ENCODE assay signal across 10 mouse cellular contexts in the genomic region with DNA sequence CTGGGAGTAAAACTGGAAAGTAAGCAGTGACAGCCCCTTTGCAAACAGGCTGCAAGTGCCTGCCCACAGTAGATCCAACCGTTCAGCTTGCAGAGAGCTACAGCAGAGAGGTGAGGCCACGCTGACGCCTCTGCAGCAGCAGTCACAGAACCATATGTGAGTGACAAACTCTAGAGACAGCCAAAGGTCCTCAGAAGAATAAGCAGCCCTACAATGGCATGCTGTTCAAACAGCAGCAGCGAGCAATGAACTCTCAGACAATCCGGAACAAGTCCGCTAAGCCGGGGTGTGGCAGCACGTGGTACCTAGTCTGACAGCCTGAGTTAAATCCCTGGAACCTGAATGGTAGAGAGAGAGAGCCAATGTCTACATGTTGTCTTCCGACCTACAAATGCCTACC. TPM values are rescaled to one million over a fixed set of nuclear protein-coding genes. Genes with fewer than 3 reads are reported as not detected.
DNase-seq lines count a peak whose midpoint lies in the region; ATAC-seq lines count a peak whose summit lies in the region.
"Had no signal": no experiment of that assay in that cellular context is flagged by ENCODE, and none has a peak within 500 bp of the region (broad histone marks: within the 10 kb centered on the region; RNA-seq: fewer than 3 reads in every experiment).

No protein-coding gene starts in this region.

- no peak for ATAC-seq in erythroblast, adult 5-6 weeks (replicated peaks; ENCODE audit: low FRiP score, poor library complexity, severe bottlenecking)
- no peak for ATAC-seq in limb, embryonic 13.5 days (ENCODE audit: low FRiP score, low read depth)
- no peak for ATAC-seq in embryonic facial prominence, embryonic 12.5 days (ENCODE audit: insufficient number of reproducible peaks, insufficient read depth, low FRiP score, low TSS enrichment)
- ATAC-seq in liver, embryonic 15.5 days (ENCODE audit: insufficient read depth), result no peak

- 81% methylated on average over 9 of the region's 9 CpGs for WGBS in limb, embryonic 13.5 days
- WGBS in limb, embryonic 10.5 days, result 84% methylated on average over 9 of the region's 9 CpGs
- 83% methylated on average over 9 of the region's 9 CpGs for WGBS in embryonic facial prominence, embryonic 12.5 days
- 58% methylated on average over 9 of the region's 9 CpGs for WGBS in liver, embryonic 15.5 days (ENCODE audit: insufficient replicate concordance)

- H3K27me3 ChIP-seq in erythroblast, embryonic 14.5 days (ENCODE audit: control insufficient read depth), result no peaks in the 10 kb centered on the region
- H3K27me3 ChIP-seq in limb, embryonic 13.5 days, result no peaks in the 10 kb centered on the region
- no peaks in the 10 kb centered on the region for H3K27me3 ChIP-seq in limb, embryonic 10.5 days (ENCODE audit: low read depth, poor library complexity, severe bottlenecking)
- no peaks in the 10 kb centered on the region for H3K27me3 ChIP-seq in embryonic facial prominence, embryonic 12.5 days
- H3K27me3 ChIP-seq in liver, embryonic 15.5 days, result no peaks in the 10 kb centered on the region

- H3K27ac ChIP-seq in limb, embryonic 13.5 days, result no peak overlapping the region
- no peak overlapping the region for H3K27ac ChIP-seq in limb, embryonic 10.5 days
- H3K27ac ChIP-seq in embryonic facial prominence, embryonic 12.5 days, result no peak overlapping the region
- H3K27ac ChIP-seq in liver, embryonic 15.5 days (replicated peaks), result no peak overlapping the region

- H3K4me3 ChIP-seq in erythroblast, embryonic 14.5 days (replicated peaks), result peak overlapping the region; percentile 12
- no peak overlapping the region for H3K4me3 ChIP-seq in limb, embryonic 13.5 days
- H3K4me3 ChIP-seq in limb, embryonic 10.5 days, result no peak overlapping the region
- no peak overlapping the region for H3K4me3 ChIP-seq in embryonic facial prominence, embryonic 12.5 days
- H3K4me3 ChIP-seq in liver, embryonic 15.5 days (replicated peaks), result 0 out of 2 replicates have a peak overlapping the region, but pooled peaks have one; percentile 0

- peak overlapping the region; percentile 16; the same call in 1 of the 2 replicates for H3K4me2 ChIP-seq in limb, embryonic 13.5 days (replicated peaks)
- H3K4me2 ChIP-seq in embryonic facial prominence, embryonic 12.5 days (replicated peaks), result 0 out of 2 replicates have a peak overlapping the region, but pooled peaks have one; percentile 7
- peak overlapping the region; percentile 85 for H3K4me2 ChIP-seq in liver, embryonic 15.5 days

- peaks cover 88% of the 10 kb centered on the region for H3K4me1 ChIP-seq in erythroblast, embryonic 14.5 days (ENCODE audit: control insufficient read depth)
- peaks cover 48% of the 10 kb centered on the region for H3K4me1 ChIP-seq in limb, embryonic 13.5 days
- H3K4me1 ChIP-seq in limb, embryonic 10.5 days, result peaks cover 46% of the 10 kb centered on the region
- peaks cover 36% of the 10 kb centered on the region for H3K4me1 ChIP-seq in embryonic facial prominence, embryonic 12.5 days
- H3K4me1 ChIP-seq in liver, embryonic 15.5 days (replicated peaks), result peaks cover 92% of the 10 kb centered on the region

- DNase-seq in limb, embryonic 10.5 days (ENCODE audit: low spot score), result no peak
- no peak for DNase-seq in cerebellum, adult 11 months
- no peak for DNase-seq in cerebellum, adult 9-11 months
- DNase-seq: cerebellum, adult 8-10 months; kidney, postnatal 4 days had no signal

- no peak overlapping the region; the same call in 1 of the 2 replicates for H3K9ac ChIP-seq in limb, embryonic 13.5 days
- no peak overlapping the region for H3K9ac ChIP-seq in embryonic facial prominence, embryonic 12.5 days
- H3K9ac ChIP-seq in liver, embryonic 15.5 days, result no peak overlapping the region

- H3K36me3 ChIP-seq in erythroblast, embryonic 14.5 days (ENCODE audit: control insufficient read depth), result peaks cover 33% of the 10 kb centered on the region
- H3K36me3 ChIP-seq in limb, embryonic 13.5 days, result no peaks in the 10 kb centered on the region
- peaks cover 11% of the 10 kb centered on the region; the same call in 1 of the 2 replicates for H3K36me3 ChIP-seq in limb, embryonic 10.5 days
- no peaks in the 10 kb centered on the region for H3K36me3 ChIP-seq in embryonic facial prominence, embryonic 12.5 days
- no peaks in the 10 kb centered on the region for H3K36me3 ChIP-seq in liver, embryonic 15.5 days (replicated peaks)

- no peaks in the 10 kb centered on the region for H3K9me3 ChIP-seq in erythroblast, embryonic 14.5 days (ENCODE audit: control insufficient read depth, low read length)
- H3K9me3 ChIP-seq in limb, embryonic 13.5 days, result no peaks in the 10 kb centered on the region
- no peaks in the 10 kb centered on the region for H3K9me3 ChIP-seq in limb, embryonic 10.5 days (replicated peaks)
- H3K9me3 ChIP-seq in embryonic facial prominence, embryonic 12.5 days, result no peaks in the 10 kb centered on the region
- no peaks in the 10 kb centered on the region for H3K9me3 ChIP-seq in liver, embryonic 15.5 days (replicated peaks)

RNA-seq across cellular contexts. Expression of a gene that starts 2.0 kb away (rescaled TPM):
- 1.5 and 2.0 TPM in 2 replicates for polyA plus RNA-seq in erythroblast, embryonic 14.5 days (2012)
- 8.3 and 8.6 TPM in 2 replicates for total RNA-seq in erythroblast, adult 5-6 weeks (2015; ENCODE audit: low replicate concordance)
- total RNA-seq in erythroblast, adult 5-6 weeks (2017; ENCODE audit: low replicate concordance), result 23.6 and 26.5 TPM in 2 replicates
- 25.6 and 25.8 TPM in 2 replicates for polyA plus RNA-seq in limb, embryonic 13.5 days (2015; fragmentation: Nextera tagmentation; extraction: Ambion mirVana)
- polyA plus RNA-seq in limb, embryonic 10.5 days (2016; fragmentation: Nextera tagmentation; extraction: Ambion mirVana), result 23.6 and 24.9 TPM in 2 replicates
- polyA plus RNA-seq in embryonic facial prominence, embryonic 12.5 days (2016; fragmentation: Nextera tagmentation; extraction: Ambion mirVana), result 23.4 and 24.0 TPM in 2 replicates
- polyA plus RNA-seq in liver, embryonic 15.5 days (2015; fragmentation: Nextera tagmentation; extraction: Ambion mirVana), result 9.1 and 9.2 TPM in 2 replicates

RNA-seq across cellular contexts. Expression of a gene that starts 15.1 kb away (rescaled TPM):
- 24.9 and 56.7 TPM in 2 replicates for polyA plus RNA-seq in erythroblast, embryonic 14.5 days (2012)
- 559 and 902 TPM in 2 replicates for total RNA-seq in erythroblast, adult 5-6 weeks (2015; ENCODE audit: low replicate concordance)
- 408 and 598 TPM in 2 replicates for total RNA-seq in erythroblast, adult 5-6 weeks (2017; ENCODE audit: low replicate concordance)
- 616 and 635 TPM in 2 replicates for polyA plus RNA-seq in limb, embryonic 13.5 days (2015; fragmentation: Nextera tagmentation; extraction: Ambion mirVana)
- polyA plus RNA-seq in limb, embryonic 10.5 days (2016; fragmentation: Nextera tagmentation; extraction: Ambion mirVana), result 661 and 766 TPM in 2 replicates
- polyA plus RNA-seq in embryonic facial prominence, embryonic 12.5 days (2016; fragmentation: Nextera tagmentation; extraction: Ambion mirVana), result 597 and 603 TPM in 2 replicates
- 294 and 338 TPM in 2 replicates for polyA plus RNA-seq in liver, embryonic 15.5 days (2015; fragmentation: Nextera tagmentation; extraction: Ambion mirVana)

RNA-seq across cellular contexts. Expression of a gene that starts 30.8 kb away (rescaled TPM):
- 10.6 and 12.1 TPM in 2 replicates for polyA plus RNA-seq in erythroblast, embryonic 14.5 days (2012)
- 338 and 374 TPM in 2 replicates for total RNA-seq in erythroblast, adult 5-6 weeks (2015; ENCODE audit: low replicate concordance)
- total RNA-seq in erythroblast, adult 5-6 weeks (2017; ENCODE audit: low replicate concordance), result 587 and 871 TPM in 2 replicates
- polyA plus RNA-seq in limb, embryonic 13.5 days (2015; fragmentation: Nextera tagmentation; extraction: Ambion mirVana), result 5.2 and 5.6 TPM in 2 replicates
- polyA plus RNA-seq in limb, embryonic 10.5 days (2016; fragmentation: Nextera tagmentation; extraction: Ambion mirVana), result 4.2 and 5.1 TPM in 2 replicates
- 7.8 and 7.9 TPM in 2 replicates for polyA plus RNA-seq in embryonic facial prominence, embryonic 12.5 days (2016; fragmentation: Nextera tagmentation; extraction: Ambion mirVana)
- 10.1 and 12.0 TPM in 2 replicates for polyA plus RNA-seq in liver, embryonic 15.5 days (2015; fragmentation: Nextera tagmentation; extraction: Ambion mirVana)

Comparison
In these comparisons a context has a peak if more than half of its experiments do, and no peak if none do; other contexts are left out.
1. H3K4me3 ChIP-seq: peak in erythroblast, embryonic 14.5 days (single experiment) and liver, embryonic 15.5 days (single experiment); none in limb, embryonic 13.5 days (single experiment), limb, embryonic 10.5 days (single experiment) and embryonic facial prominence, embryonic 12.5 days (single experiment).
2. H3K4me2 ChIP-seq: peak in every context shown above with its lines; median percentile 85 in liver, embryonic 15.5 days; 16 in limb, embryonic 13.5 days; 7 in embryonic facial prominence, embryonic 12.5 days.